Mouse (Mus musculus): ENCODE data around the gene Kcnk5.

Gene Kcnk5

GRCm38 (mm10) chr14:20201066-20201683 lies 19.6 kb upstream of the Kcnk5 start:
- no peak for DNase-seq (ENCODE audit: low spot score)

- no peak for DNase-seq (ENCODE audit: low spot score)
Observed at GRCm38 (mm10) chr14:20193103-20193715, 11.6 kb upstream of the Kcnk5 start.

GRCm38 (mm10) chr14:20191136-20191735 lies 9.6 kb upstream of the Kcnk5 start:
- DNase-seq (ENCODE audit: low spot score): no peak

- no peak for DNase-seq (ENCODE audit: low spot score)
Observed at GRCm38 (mm10) chr14:20189751-20190150, 8.1 kb upstream of the Kcnk5 start.

- DNase-seq (ENCODE audit: low spot score): no peak
Observed at GRCm38 (mm10) chr14:20185426-20185825, 3.8 kb upstream of the Kcnk5 start.

GRCm38 (mm10) chr14:20183701-20184100 lies 2.1 kb upstream of the Kcnk5 start:
- no peak for DNase-seq (ENCODE audit: low spot score)

GRCm38 (mm10) chr14:20182596-20182995 lies 987 bp upstream of the Kcnk5 start:
- no peak for DNase-seq (ENCODE audit: low spot score)

- DNase-seq (ENCODE audit: low spot score): peak; percentile 54
Observed at GRCm38 (mm10) chr14:20180751-20181162, 852 bp downstream of the Kcnk5 start.

- no peak for DNase-seq (ENCODE audit: low spot score)
Observed at GRCm38 (mm10) chr14:20180304-20180703, 1.3 kb downstream of the Kcnk5 start.

- no peak for DNase-seq (ENCODE audit: low spot score)
Observed at GRCm38 (mm10) chr14:20179731-20180280, 1.8 kb downstream of the Kcnk5 start.

GRCm38 (mm10) chr14:20179080-20179479 lies 2.5 kb downstream of the Kcnk5 start:
- no peak for DNase-seq (ENCODE audit: low spot score)

- no peak for DNase-seq (ENCODE audit: low spot score)
Observed at GRCm38 (mm10) chr14:20178593-20178992, 3.0 kb downstream of the Kcnk5 start.

GRCm38 (mm10) chr14:20177494-20178123 lies 4.0 kb downstream of the Kcnk5 start:
- no peak for DNase-seq (ENCODE audit: low spot score)

- no peak for DNase-seq (ENCODE audit: low spot score)
Observed at GRCm38 (mm10) chr14:20175705-20176104, 5.9 kb downstream of the Kcnk5 start.

- no peak for DNase-seq (ENCODE audit: low spot score)
Observed at GRCm38 (mm10) chr14:20175114-20175513, 6.5 kb downstream of the Kcnk5 start.

GRCm38 (mm10) chr14:20174696-20175095 lies 6.9 kb downstream of the Kcnk5 start:
- no peak for DNase-seq (ENCODE audit: low spot score)

GRCm38 (mm10) chr14:20173873-20174490 lies 7.6 kb downstream of the Kcnk5 start:
- no peak for DNase-seq (ENCODE audit: low spot score)

- DNase-seq (ENCODE audit: low spot score): no peak
Observed at GRCm38 (mm10) chr14:20172924-20173323, 8.7 kb downstream of the Kcnk5 start.

- no peak for DNase-seq (ENCODE audit: low spot score)
Observed at GRCm38 (mm10) chr14:20172509-20172908, 9.1 kb downstream of the Kcnk5 start.

- DNase-seq (ENCODE audit: low spot score): no peak
Observed at GRCm38 (mm10) chr14:20171840-20172239, 9.8 kb downstream of the Kcnk5 start.

GRCm38 (mm10) chr14:20169251-20169650 lies 12.4 kb downstream of the Kcnk5 start:
- DNase-seq (ENCODE audit: low spot score): no peak

- DNase-seq (ENCODE audit: low spot score): no peak
Observed at GRCm38 (mm10) chr14:20168478-20168877, 13.1 kb downstream of the Kcnk5 start.

Data from ovary, adult 18-20 months (tissue).